Mouse (Mus musculus) left cerebral cortex, postnatal 4 days (tissue): ENCODE results near the gene Pdrg1. TPM values are rescaled to one million over a fixed set of nuclear protein-coding genes. Genes with fewer than 3 reads are reported as not detected.

Source experiments
- DNase-seq: peaks from one replicate; pipeline ENCODE4 v3.0.0-alpha.2; 2022
- intact Hi-C: fragments of 180-260 bp; cut with DNase I; formaldehyde crosslinking; loops from one replicate; pipeline ENCODE4 v1.15.1; 2025
- total RNA-seq, 2 experiments: library from RNA; stranded (reverse); gene quantifications; 2 replicates each; pipeline ENCODE4 v1.2.3; 2021

Gene Pdrg1
- 10 to 100 TPM; 91.7 to 92.5 TPM for total RNA-seq

DNA sequence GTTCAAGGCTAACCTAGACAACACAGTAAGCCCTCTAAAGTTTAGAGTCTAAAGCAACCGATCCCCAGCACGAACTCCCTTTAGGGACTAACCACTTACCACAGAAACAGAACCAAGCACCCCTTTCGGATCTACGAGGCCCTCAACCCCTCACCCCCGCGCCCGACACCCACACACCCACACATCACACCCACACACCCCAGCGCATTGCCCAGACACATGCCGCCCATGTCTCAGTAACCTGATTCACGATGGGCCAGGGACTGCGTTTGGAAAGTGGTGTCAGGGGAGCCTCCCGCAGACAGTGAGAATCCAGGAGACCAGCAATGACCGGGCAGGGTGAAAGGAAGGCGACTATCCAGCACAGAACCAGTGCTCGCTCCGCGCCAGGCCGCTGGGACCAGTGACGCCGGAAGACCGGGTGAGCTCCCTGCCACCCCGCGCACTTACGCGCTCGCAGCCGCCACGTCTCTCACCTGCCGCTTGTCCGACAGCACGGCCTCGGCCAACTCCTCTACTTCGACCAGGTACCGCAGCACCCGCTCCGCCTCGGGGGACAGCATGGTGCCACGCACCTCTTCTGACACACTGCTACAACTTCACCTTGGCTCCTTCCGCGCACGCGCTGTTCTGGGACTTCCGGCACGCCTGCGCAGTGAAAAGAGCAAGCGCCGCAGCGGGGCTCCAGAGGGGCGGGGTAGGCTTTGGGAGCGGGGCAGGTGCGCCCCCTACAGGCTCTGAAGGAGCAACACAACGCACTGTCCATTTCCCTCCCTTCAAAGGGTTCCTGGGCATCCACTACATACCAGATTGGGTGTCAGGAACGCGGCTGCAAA lies at the start of gene Pdrg1:
Gene Pdrg1 (minus strand): TSS at position 670 of the 836 bp plus-strand sequence.
- peak; percentile 97 for DNase-seq
- intact Hi-C loops: no loop called here

- no peak for DNase-seq
- intact Hi-C loops: no loop called here
Observed at GRCm38 (mm10) chr2:153064190-153064970, 49.2 kb upstream of the Pdrg1 start.

- no peak for DNase-seq
- intact Hi-C loops: no loop called here
Observed at GRCm38 (mm10) chr2:153063394-153063793, 48.2 kb upstream of the Pdrg1 start.

DNA sequence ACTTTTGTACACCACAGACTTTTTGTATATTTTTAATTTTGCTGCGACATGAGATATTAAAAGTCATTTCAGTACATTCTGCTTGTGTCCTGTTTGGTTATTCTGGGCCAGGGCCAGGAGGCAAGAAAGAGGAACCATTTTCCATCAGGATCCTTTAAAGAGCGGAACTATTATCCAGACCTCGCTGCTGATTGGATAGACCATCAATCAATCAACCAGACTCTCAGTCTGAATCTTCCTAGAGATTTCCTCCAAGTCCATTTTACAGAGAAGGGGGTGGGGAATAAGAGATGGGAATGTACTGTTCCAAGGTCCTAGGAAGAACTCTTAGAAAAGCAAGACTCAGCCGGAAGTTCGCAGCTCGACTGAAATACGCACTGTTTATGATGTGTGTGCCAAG lies 45.0 kb upstream of the Pdrg1 start:
- DNase-seq: no peak
- intact Hi-C loops: no loop called here

DNA sequence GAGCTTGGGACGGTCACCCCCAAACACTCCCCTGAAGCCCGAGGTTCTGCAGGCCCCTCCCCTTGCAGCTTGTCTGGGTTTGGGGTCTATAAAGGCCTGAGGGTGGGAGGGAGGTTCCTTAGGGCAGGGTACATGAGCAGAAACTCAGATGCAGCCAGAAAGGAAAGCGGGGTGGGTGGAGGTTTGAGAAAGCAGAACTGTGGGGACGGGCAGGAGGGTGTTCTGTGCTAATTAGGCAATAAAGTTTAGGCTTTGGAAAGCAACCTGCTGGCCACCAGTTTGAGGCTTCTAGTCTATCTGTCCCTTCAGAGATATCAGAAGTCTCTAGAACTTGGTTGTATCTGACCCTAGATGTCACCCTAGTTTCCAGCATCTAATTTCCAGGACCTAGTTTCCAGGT lies 43.1 kb upstream of the Pdrg1 start:
- DNase-seq: no peak
- intact Hi-C loops: no loop called here

DNA sequence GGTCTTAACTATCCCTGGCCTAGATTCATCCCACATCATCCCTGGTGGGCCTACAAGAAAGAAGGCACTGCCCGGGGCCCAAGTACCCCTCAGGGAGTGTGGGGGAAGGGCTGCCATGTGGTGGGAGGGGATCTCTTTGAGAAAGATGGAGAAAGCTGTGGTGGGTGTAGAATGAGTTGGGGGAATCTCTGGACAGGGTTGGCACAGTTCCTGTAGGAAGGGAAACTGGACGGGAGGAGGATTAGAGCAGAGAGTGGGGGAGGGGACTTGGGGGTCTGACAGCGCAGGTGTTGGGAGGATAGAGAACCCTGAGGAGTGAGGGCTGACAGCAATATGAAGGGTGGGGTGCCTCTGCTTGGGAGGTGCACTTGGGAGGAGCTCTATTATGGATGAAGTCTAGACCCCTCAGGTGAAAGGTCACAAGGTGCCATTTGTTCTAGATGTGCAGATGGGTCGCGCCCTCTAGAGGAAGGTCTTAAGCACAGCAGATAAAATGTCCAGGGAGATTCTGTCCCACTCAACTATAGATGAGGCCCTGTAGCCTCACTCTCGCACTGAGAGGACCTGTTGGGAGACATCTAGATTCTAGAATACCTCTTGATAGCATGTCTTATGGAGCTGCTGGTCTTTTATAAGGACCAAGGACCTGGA lies 40.2 kb upstream of the Pdrg1 start:
- intact Hi-C loops: no loop called here

DNA sequence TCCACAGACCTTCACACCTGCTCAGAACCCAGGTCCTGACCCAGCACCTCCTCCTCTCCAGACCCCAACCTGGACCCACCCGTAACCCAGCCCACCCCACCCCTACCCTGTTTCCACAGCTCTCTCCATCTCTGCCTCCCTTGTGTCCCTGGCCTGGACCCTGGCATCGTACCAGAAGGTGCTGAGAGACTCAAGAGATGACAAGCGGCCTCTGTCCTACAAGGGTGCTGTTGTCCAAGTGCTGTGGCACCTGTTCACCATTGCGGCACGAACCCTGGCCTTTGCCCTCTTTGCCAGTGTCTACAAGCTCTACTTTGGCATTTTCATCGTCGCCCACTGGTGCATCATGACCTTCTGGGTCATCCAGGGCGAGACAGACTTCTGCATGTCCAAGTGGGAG lies 38.7 kb upstream of the Pdrg1 start:
- intact Hi-C loops: no loop called here
- no peak for DNase-seq

More for the DNA sequence above, 40.2 kb upstream of the Pdrg1 start:
- no peak for DNase-seq

GRCm38 (mm10) chr2:153052700-153053351 lies 37.6 kb upstream of the Pdrg1 start:
- DNase-seq: peak; percentile 39
- intact Hi-C loops: no loop called here

- intact Hi-C loops: no loop called here
- DNase-seq: no peak
Observed at GRCm38 (mm10) chr2:153051537-153051936, 36.3 kb upstream of the Pdrg1 start.

- intact Hi-C loops: no loop called here
- no peak for DNase-seq
Observed at GRCm38 (mm10) chr2:153051095-153051494, 35.9 kb upstream of the Pdrg1 start.

DNA sequence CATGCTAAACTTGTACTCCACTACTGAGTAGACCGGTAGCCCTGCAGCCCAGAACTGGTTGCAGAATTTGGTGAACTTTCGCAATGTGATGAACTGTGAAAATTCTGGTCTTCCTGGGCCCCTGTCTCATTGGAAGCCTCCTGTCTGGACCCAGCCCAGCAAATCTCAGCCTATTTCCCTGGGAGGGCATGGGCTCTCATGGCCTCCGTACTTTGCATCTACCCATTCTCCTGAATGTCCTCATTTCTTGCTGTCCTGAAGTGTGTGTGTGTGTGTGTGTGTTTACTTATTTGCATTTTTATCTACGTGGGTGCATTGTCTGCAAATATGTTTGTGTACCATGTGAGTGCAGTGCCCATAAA lies 34.8 kb upstream of the Pdrg1 start:
- intact Hi-C loops: no loop called here
- DNase-seq: no peak

DNA sequence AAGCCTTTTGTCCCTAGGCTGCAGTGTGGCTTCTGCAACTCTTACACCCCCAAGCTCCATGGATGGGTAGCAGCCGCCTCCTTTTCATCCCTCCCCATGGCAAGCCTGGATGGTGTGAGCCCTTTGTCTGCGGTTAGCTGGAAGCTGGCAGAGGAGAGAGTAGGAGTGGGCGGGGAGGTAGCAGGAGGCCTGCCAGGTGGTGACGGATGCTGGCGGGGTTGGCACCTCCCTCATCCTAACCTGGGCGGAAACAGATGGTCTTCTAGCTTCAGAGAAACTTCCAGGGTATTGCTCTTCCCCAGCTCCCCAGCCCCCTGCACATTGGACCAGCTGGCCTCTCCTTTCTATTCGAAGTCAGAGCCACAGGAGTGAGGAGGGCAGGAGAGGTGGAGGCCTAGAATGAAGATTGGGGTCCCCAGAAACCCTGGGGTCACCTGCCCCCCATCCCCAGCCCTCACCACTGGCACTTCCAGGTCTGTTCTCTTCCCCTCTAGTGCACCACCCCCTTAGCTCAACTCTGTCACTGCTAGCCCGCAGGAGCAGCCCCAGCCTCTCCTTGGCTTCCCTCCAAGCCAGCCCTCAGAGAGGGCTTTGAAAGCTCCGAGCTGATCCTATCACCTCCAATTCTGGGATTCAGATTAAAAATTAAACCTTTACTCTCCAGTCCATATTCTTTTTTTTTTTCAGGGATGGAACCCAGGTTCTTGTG lies 34.2 kb upstream of the Pdrg1 start:
- intact Hi-C loops: no loop called here
- DNase-seq: peak; percentile 94

GRCm38 (mm10) chr2:153047828-153048465 lies 32.7 kb upstream of the Pdrg1 start:
- intact Hi-C loops: no loop called here
- peak; percentile 88 for DNase-seq

DNA sequence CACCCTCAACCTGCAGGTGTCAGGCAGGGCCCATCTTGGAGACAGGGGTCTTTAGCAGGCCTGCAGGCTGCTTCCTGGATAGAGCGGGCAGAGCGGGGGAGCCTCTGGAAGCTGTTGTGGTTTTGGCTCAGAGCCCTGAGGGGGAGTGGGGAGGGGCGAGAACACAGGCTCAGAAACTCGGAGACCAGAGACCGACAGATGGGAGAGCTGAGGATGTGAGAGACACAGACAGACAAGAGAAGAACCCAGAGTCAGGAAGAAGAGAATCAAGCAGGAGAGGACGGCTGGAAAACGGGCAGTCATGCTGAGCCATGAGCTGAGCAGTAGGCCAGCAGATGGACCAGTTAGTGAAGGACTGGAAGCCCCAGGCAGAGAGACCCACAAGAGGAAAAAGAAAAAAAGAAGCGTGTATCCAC lies 30.7 kb upstream of the Pdrg1 start:
- intact Hi-C loops: no loop called here
- peak; percentile 92 for DNase-seq

- DNase-seq: peak; percentile 49
- intact Hi-C loops: no loop called here
Observed at GRCm38 (mm10) chr2:153043886-153044285, 28.7 kb upstream of the Pdrg1 start.

- intact Hi-C loops: no loop called here
- DNase-seq: no peak
Observed at GRCm38 (mm10) chr2:153036690-153037089, 21.5 kb upstream of the Pdrg1 start.

- DNase-seq: peak; percentile 46
- intact Hi-C loops: no loop called here
Observed at GRCm38 (mm10) chr2:153033545-153034230, 18.5 kb upstream of the Pdrg1 start.

GRCm38 (mm10) chr2:153032973-153033372 lies 17.7 kb upstream of the Pdrg1 start:
- DNase-seq: peak; percentile 57
- intact Hi-C loops: no loop called here
